Mouse (Mus musculus) lung, postnatal 0 days (tissue): ENCODE data around the gene Vegfb. TPM values are rescaled to one million over a fixed set of nuclear protein-coding genes. Genes with fewer than 3 reads are reported as not detected.
A peak's percentile ranks its signal among the peaks of the same experiment; 100 is the strongest.
"Not testable (repeated sequence)": the region's sequence is repeated elsewhere in the genome, so short reads cannot be mapped to it uniquely, and the experiment has no call there.

Experiments
- ATAC-seq: fragments of 200-750 bp; cut with Nextera tagmentation; 2 replicates; pipeline ENCODE4 v1.8.0; 2017; ENCODE audit warnings: moderate library complexity
- DNase-seq: peaks from one replicate; pipeline ENCODE4 v3.0.0-alpha.2; 2016; ENCODE audit warnings: low spot score
- H3K27ac ChIP-seq: fragments of 300-500 bp; sonication (generic); 2 replicates; pipeline ENCODE4 v1.5.1; 2014; ENCODE audit warnings: antibody characterized with exemption, mild to moderate bottlenecking, low read length, mixed read lengths
- H3K27me3 ChIP-seq: fragments of 300-500 bp; sonication (generic); replicated peaks from 2 replicates; pipeline ENCODE4 v1.6.1; 2014; ENCODE audit warnings: low read length, mixed read lengths; ENCODE audit not compliant: insufficient read depth
- H3K36me3 ChIP-seq: fragments of 300-500 bp; sonication (generic); 2 replicates; pipeline ENCODE4 v1.6.1; 2014; ENCODE audit warnings: low read length, mixed read lengths; ENCODE audit not compliant: insufficient read depth
- H3K4me1 ChIP-seq: fragments of 300-500 bp; sonication (generic); 2 replicates; pipeline ENCODE4 v1.6.1; 2014; ENCODE audit warnings: antibody characterized with exemption, low read depth, low read length, mixed read lengths; ENCODE audit not compliant: insufficient read depth
- H3K4me2 ChIP-seq: fragments of 300-500 bp; sonication (generic); replicated peaks from 2 replicates; pipeline ENCODE4 v1.6.1; 2014; ENCODE audit warnings: low read depth, mild to moderate bottlenecking, low read length, moderate library complexity, mixed read lengths
- H3K4me3 ChIP-seq: fragments of 300-500 bp; sonication (generic); 2 replicates; pipeline ENCODE4 v1.5.1; 2014; ENCODE audit warnings: low read depth, low read length
- H3K9ac ChIP-seq: fragments of 300-500 bp; sonication (generic); replicated peaks from 2 replicates; pipeline ENCODE4 v1.6.1; 2014; ENCODE audit warnings: low read depth, mild to moderate bottlenecking
- H3K9me3 ChIP-seq: fragments of 300-500 bp; sonication (generic); 2 replicates; pipeline ENCODE4 v1.6.1; 2016; ENCODE audit warnings: low read length, mixed read lengths
- CTCF ChIP-seq: IDR thresholded peaks from 2 replicates; pipeline ENCODE4 v1.5.1; 2016; ENCODE audit warnings: antibody characterized with exemption, mild to moderate bottlenecking
- EP300 ChIP-seq: IDR thresholded peaks from 2 replicates; pipeline ENCODE4 v1.6.1; 2016; ENCODE audit warnings: antibody characterized with exemption, mild to moderate bottlenecking, control low read depth
- WGBS: fragments of 180-500 bp; shearing (Covaris S2); extraction: QIAGEN DNeasy Blood & Tissue Kit; methylation state at CpG from one replicate; pipeline ENCODE4 v1.1.7; 2014; 5-methylcytosine and 5-hydroxymethylcytosine counted together
- polyA plus RNA-seq: library from polyadenylated mRNA; unstranded; fragments of >200 nt; fragmentation: Nextera tagmentation; extraction: Ambion mirVana; gene quantifications from 2 replicates; pipeline ENCODE4 v1.2.1, GENCODE M21; 2015

Vegfb gene
- polyA plus RNA-seq, 1 experiment from 2014 or later = 27.1 TPM

GRCm38 (mm10) chr19:6993011-6993770 lies 5.7 kb upstream of the Vegfb start:
- no peaks in the 10 kb centered on the region for H3K27me3 ChIP-seq
- ATAC-seq = no peak
- H3K4me2 ChIP-seq = peak overlapping the region; percentile 93
- DNase-seq = no peak
- 62% methylated on average over 14 of the region's 14 CpGs for WGBS
- no peaks in the 10 kb centered on the region for H3K9me3 ChIP-seq
- H3K9ac ChIP-seq = 0 out of 2 replicates have a peak overlapping the region, but pooled peaks have one; percentile 9
- peak overlapping the region; percentile 40; the same call in 1 of the 2 replicates for H3K27ac ChIP-seq
- H3K36me3 ChIP-seq = no peaks in the 10 kb centered on the region
- peak overlapping the region; percentile 48 for H3K4me3 ChIP-seq
- TF ChIP-seq CTCF (no peak; the same call in 1 of the 2 replicates), EP300 (no peak)
- peaks cover 21% of the 10 kb centered on the region; the same call in 1 of the 2 replicates for H3K4me1 ChIP-seq

GRCm38 (mm10) chr19:6992011-6992858 lies 4.8 kb upstream of the Vegfb start, which contains the start of gene Dnajc4:
Gene Dnajc4, minus strand, starts transcription at chr19:6992572.
- peaks cover 21% of the 10 kb centered on the region; the same call in 1 of the 2 replicates for H3K4me1 ChIP-seq
- H3K27me3 ChIP-seq = no peaks in the 10 kb centered on the region
- no peaks in the 10 kb centered on the region for H3K36me3 ChIP-seq
- peak; percentile 96 for ATAC-seq
- H3K27ac ChIP-seq = peak within 1 kb of the TSS; percentile 72
- 1% methylated on average over 37 of the region's 37 CpGs for WGBS
- no peaks in the 10 kb centered on the region for H3K9me3 ChIP-seq
- peak; percentile 99 for DNase-seq
- peak within 1 kb of the TSS; percentile 48 for H3K4me3 ChIP-seq
- peak within 1 kb of the TSS; percentile 50 for H3K9ac ChIP-seq
- peak within 1 kb of the TSS; percentile 93 for H3K4me2 ChIP-seq
- TF ChIP-seq EP300 (0 out of 2 replicates have a peak, but pooled peaks have one; percentile 23), CTCF (no peak; the same call in 1 of the 2 replicates)

- not testable (repeated sequence) for H3K9ac ChIP-seq, H3K36me3 ChIP-seq, ATAC-seq, H3K4me3 ChIP-seq, DNase-seq, H3K27ac ChIP-seq, H3K27me3 ChIP-seq, H3K9me3 ChIP-seq, H3K4me2 ChIP-seq
- WGBS = 86% methylated on average over 6 of the region's 6 CpGs
- peaks cover 17% of the 10 kb centered on the region; the same call in 1 of the 2 replicates for H3K4me1 ChIP-seq
Observed at GRCm38 (mm10) chr19:6991166-6991565, 3.7 kb upstream of the Vegfb start.

GRCm38 (mm10) chr19:6990712-6991111 lies 3.3 kb upstream of the Vegfb start:
- Histone ChIP-seq H3K36me3 (no peaks in the 10 kb centered on the region), H3K27me3 (no peaks in the 10 kb centered on the region), H3K9me3 (no peaks in the 10 kb centered on the region), H3K4me3 (no peak overlapping the region), H3K4me2 (no peak overlapping the region), H3K9ac (no peak overlapping the region), H3K4me1 (peaks cover 17% of the 10 kb centered on the region; the same call in 1 of the 2 replicates), H3K27ac (no peak overlapping the region)
- DNase-seq = no peak
- 89% methylated on average over 6 of the region's 6 CpGs for WGBS
- no peak for TF ChIP-seq EP300
- no peak for TF ChIP-seq CTCF
- no peak for ATAC-seq

GRCm38 (mm10) chr19:6989251-6989650 lies 1.8 kb upstream of the Vegfb start:
- ATAC-seq (no peak), DNase-seq (no peak)
- no peak for TF ChIP-seq CTCF
- TF ChIP-seq EP300 = no peak
- H3K36me3 ChIP-seq = no peaks in the 10 kb centered on the region
- H3K9me3 ChIP-seq = no peaks in the 10 kb centered on the region
- WGBS = 74% methylated on average over 8 of the region's 8 CpGs
- no peak overlapping the region for H3K27ac ChIP-seq
- no peak overlapping the region for H3K4me2 ChIP-seq
- no peak overlapping the region for H3K4me3 ChIP-seq
- H3K27me3 ChIP-seq = no peaks in the 10 kb centered on the region
- H3K4me1 ChIP-seq = peaks cover 8% of the 10 kb centered on the region; the same call in 1 of the 2 replicates
- H3K9ac ChIP-seq = no peak overlapping the region

GRCm38 (mm10) chr19:6987904-6988285 lies 444 bp upstream of the Vegfb start:
- Histone ChIP-seq H3K36me3 (no peaks in the 10 kb centered on the region), H3K9me3 (no peaks in the 10 kb centered on the region), H3K4me1 (peaks cover 6% of the 10 kb centered on the region; the same call in 1 of the 2 replicates), H3K27ac (0 out of 2 replicates have a peak overlapping the region, but pooled peaks have one; percentile 75), H3K4me2 (peak overlapping the region; percentile 98), H3K4me3 (peak overlapping the region; percentile 81), H3K9ac (peak overlapping the region; percentile 70), H3K27me3 (no peaks in the 10 kb centered on the region)
- TF ChIP-seq CTCF (no peak), EP300 (no peak)
- ATAC-seq = no peak
- DNase-seq = no peak
- WGBS = 7% methylated on average over 8 of the region's 8 CpGs
